Mouse (Mus musculus) kidney, adult 2 months (tissue): ENCODE data around the gene Zfp536.

Source experiments
- CTCF ChIP-seq: fragments of 200-500 bp; conservative IDR thresholded peaks from 2 replicates; pipeline ENCODE4 v1.5.1; 2011; ENCODE audit warnings: low read depth, mild to moderate bottlenecking, control low read depth, low read length, moderate library complexity, mixed read lengths; ENCODE audit not compliant: insufficient read depth, insufficient read length
- POLR2A ChIP-seq: fragments of 200-500 bp; IDR thresholded peaks from one replicate; pipeline ENCODE4 v1.6.1; 2011; ENCODE audit warnings: low read depth, low read length, control low read depth

DNA sequence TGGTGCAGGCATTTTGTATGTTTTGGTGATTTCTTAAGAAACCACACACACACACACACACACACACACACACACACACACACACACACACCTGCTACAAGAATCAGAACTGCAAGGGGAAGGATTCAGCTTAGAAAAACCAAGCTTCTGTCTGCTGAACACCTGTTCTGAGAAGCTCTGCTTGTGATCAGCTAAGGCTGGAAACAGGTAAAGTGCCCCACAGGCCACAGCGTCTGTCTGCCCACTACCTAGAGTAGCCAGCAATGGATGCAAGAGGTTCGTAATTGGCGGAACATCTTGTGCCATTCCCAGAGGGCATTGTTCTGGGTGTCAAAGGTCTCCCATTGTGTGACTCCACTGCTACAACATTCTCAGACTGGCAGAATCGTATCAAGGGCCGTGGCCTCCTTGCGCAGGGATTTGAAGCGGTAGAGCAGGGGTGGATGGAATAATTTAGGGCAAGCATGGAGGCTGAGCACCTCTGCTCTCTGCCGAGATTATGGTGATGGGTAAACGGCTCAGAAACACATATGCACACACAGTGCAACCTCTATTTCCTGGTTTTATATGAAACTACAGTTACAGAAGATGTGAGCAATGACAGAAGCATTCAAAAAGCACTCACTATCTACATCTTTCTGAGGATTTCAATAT, 170.4 kb downstream of the Zfp536 start:
- TF ChIP-seq CTCF (no peak), POLR2A (no peak)
